Mouse (Mus musculus): ENCODE results near the gene Trio. TPM values are rescaled to one million over a fixed set of nuclear protein-coding genes. Genes with fewer than 3 reads are reported as not detected.

The Trio gene
- polyA plus RNA-seq, 1 experiment: 24.7 TPM

DNA sequence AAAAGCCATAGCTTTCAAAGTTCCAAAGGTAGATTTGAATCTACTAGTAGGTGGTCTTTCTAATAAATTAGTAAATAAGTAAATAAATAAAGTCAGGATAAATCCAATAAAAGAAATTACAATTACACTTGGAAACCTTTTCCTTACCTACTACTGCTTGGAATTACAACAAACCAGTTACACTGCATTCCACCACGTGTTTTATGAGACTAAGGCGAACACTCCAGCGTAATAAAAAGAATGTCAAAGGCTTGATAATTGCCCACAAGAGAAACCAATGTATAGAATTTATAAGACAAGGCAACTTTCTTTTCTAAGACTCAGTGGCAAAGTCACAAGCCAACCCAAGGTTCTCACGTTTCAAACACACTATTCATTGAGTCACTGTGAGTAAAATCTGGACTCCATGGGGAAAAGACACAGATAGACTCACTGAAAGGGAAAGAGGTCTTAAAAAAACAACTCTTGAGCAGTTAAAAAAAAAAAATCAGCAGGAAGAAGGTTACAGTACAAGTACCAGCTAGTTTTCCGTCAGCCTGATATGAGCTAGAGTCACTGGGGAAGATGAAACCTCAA is 21.4 kb downstream of the Trio start:
- TF ChIP-seq POLR2A (IDR thresholded peaks at IDR 0.05; ENCODE audit: borderline replicate concordance, control insufficient read depth, low read depth, low read length): no peak
- no peak for TF ChIP-seq CTCF (IDR thresholded peaks at IDR 0.05; ENCODE audit: control insufficient read depth, insufficient read depth, low read length)
- Histone ChIP-seq H3K27ac (ENCODE audit: control insufficient read depth, insufficient read depth, low read depth, low read length, poor library complexity) (no peak overlapping the region), H3K4me1 (ENCODE audit: control insufficient read depth, insufficient read depth, low read length) (no peaks in the 10 kb centered on the region), H3K4me3 (replicated peaks; ENCODE audit: control insufficient read depth, low read depth, low read length) (no peak overlapping the region)
- WGBS: 74% methylated on average over 5 of the region's 5 CpGs

GRCm38 (mm10) chr15:28002515-28002914 is 23.1 kb downstream of the Trio start:
- TF ChIP-seq CTCF (IDR thresholded peaks at IDR 0.05; ENCODE audit: control insufficient read depth, insufficient read depth, low read length) (no peak), POLR2A (IDR thresholded peaks at IDR 0.05; ENCODE audit: borderline replicate concordance, control insufficient read depth, low read depth, low read length) (no peak)
- H3K4me1 ChIP-seq (ENCODE audit: control insufficient read depth, insufficient read depth, low read length): no peaks in the 10 kb centered on the region
- H3K4me3 ChIP-seq (replicated peaks; ENCODE audit: control insufficient read depth, low read depth, low read length): no peak overlapping the region
- 80% methylated on average over 3 of the region's 3 CpGs for WGBS
- no peak overlapping the region for H3K27ac ChIP-seq (ENCODE audit: control insufficient read depth, insufficient read depth, low read depth, low read length, poor library complexity)

DNA sequence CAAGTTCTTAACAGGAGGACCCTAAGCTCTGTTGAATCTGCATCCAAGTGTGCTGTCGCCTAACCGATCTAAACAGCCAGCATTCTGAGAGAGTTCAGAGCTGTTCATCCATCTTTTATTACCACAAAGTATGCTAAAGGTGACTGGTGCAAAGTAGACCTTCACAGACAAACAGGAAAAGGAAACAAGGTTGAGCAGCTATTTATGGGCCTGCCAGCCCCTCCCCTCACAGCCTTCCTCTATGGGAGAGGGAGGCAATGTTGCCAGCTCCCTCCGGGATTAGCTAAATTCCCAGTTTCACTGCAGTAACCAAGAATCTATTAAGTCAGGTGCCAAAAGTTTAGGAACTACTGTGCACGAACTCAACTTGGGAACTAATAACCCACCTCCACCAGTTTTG is 24.3 kb downstream of the Trio start:
- Histone ChIP-seq H3K4me1 (ENCODE audit: control insufficient read depth, insufficient read depth, low read length) (no peaks in the 10 kb centered on the region), H3K4me3 (replicated peaks; ENCODE audit: control insufficient read depth, low read depth, low read length) (no peak overlapping the region), H3K27ac (ENCODE audit: control insufficient read depth, insufficient read depth, low read depth, low read length, poor library complexity) (no peak overlapping the region)
- TF ChIP-seq POLR2A (IDR thresholded peaks at IDR 0.05; ENCODE audit: borderline replicate concordance, control insufficient read depth, low read depth, low read length) (no peak), CTCF (IDR thresholded peaks at IDR 0.05; ENCODE audit: control insufficient read depth, insufficient read depth, low read length) (no peak)
- WGBS: 46% methylated on average over 4 of the region's 4 CpGs

DNA sequence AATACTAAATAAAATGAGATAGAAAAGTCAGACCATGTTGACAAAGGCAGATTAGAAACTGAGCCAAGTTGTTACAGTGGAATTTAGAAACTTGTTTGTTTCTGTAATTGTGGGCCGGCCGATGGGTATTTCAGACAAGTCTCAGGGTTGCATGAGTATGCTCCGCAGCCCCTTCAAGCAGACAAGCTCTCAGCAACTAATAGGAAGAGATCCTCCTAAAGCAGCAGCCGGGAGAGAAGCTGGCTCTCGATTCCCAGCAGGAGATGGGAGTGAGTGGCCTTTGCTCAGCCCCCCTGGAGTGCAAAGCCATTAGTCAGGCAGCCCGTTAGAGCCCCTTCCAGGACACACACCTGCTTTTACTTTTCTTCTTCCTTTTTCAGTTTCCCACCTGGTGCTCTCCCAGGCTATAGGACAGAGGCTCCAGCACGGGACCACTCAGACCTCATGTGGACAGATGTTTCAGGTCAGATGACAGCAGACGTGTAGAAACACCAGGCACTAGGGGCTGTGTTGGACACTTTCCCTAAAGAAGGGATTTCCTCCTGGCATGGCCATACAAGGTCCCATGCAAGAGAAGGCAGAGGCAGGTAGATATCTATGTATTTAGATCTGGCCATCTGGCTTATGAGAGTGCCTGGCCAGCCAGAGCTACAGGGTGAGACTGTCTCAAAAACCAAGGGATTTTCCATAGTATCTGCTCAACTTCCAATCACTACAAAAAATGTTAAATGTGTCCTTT is 26.9 kb downstream of the Trio start:
- no peak overlapping the region for H3K4me3 ChIP-seq (replicated peaks; ENCODE audit: control insufficient read depth, low read depth, low read length)
- WGBS: 79% methylated on average over 8 of the region's 8 CpGs
- H3K27ac ChIP-seq (ENCODE audit: control insufficient read depth, insufficient read depth, low read depth, low read length, poor library complexity): no peak overlapping the region
- TF ChIP-seq POLR2A (IDR thresholded peaks at IDR 0.05; ENCODE audit: borderline replicate concordance, control insufficient read depth, low read depth, low read length): no peak
- no peaks in the 10 kb centered on the region for H3K4me1 ChIP-seq (ENCODE audit: control insufficient read depth, insufficient read depth, low read length)

GRCm38 (mm10) chr15:27997917-27998316 is 27.7 kb downstream of the Trio start:
- no peaks in the 10 kb centered on the region for H3K4me1 ChIP-seq (ENCODE audit: control insufficient read depth, insufficient read depth, low read length)
- H3K27ac ChIP-seq (ENCODE audit: control insufficient read depth, insufficient read depth, low read depth, low read length, poor library complexity): no peak overlapping the region
- TF ChIP-seq CTCF (IDR thresholded peaks at IDR 0.05; ENCODE audit: control insufficient read depth, insufficient read depth, low read length): no peak
- TF ChIP-seq POLR2A (IDR thresholded peaks at IDR 0.05; ENCODE audit: borderline replicate concordance, control insufficient read depth, low read depth, low read length): no peak
- 84% methylated on average over 8 of the region's 8 CpGs for WGBS
- no peak overlapping the region for H3K4me3 ChIP-seq (replicated peaks; ENCODE audit: control insufficient read depth, low read depth, low read length)

DNA sequence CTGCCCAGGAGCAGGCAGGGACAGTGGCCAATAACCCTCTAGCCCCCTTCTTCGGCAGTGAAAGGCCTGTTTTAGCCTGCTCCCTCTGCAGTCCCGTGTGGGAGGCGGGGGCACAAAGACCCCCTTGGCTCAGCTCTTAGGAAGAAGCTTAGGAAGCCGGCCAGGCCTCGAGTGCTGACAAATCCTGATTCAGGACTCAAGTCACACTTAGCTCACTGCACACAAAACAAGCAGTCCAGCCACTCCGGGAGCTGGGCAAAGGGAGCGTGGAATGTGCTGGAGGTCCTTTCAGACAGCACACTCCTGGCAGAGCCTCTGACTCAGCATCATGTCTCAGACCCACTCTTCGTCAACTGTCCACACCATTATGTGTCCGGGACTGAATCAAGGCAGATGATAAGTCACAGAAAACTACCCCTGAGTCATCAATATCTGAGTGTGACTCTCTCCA is 28.2 kb downstream of the Trio start:
- TF ChIP-seq CTCF (IDR thresholded peaks at IDR 0.05; ENCODE audit: control insufficient read depth, insufficient read depth, low read length): no peak
- no peak for TF ChIP-seq POLR2A (IDR thresholded peaks at IDR 0.05; ENCODE audit: borderline replicate concordance, control insufficient read depth, low read depth, low read length)
- Histone ChIP-seq H3K4me3 (replicated peaks; ENCODE audit: control insufficient read depth, low read depth, low read length) (no peak overlapping the region), H3K27ac (ENCODE audit: control insufficient read depth, insufficient read depth, low read depth, low read length, poor library complexity) (no peak overlapping the region), H3K4me1 (ENCODE audit: control insufficient read depth, insufficient read depth, low read length) (no peaks in the 10 kb centered on the region)
- 78% methylated on average over 9 of the region's 9 CpGs for WGBS

- Histone ChIP-seq H3K4me1 (ENCODE audit: control insufficient read depth, insufficient read depth, low read length) (no peaks in the 10 kb centered on the region), H3K4me3 (replicated peaks; ENCODE audit: control insufficient read depth, low read depth, low read length) (no peak overlapping the region), H3K27ac (ENCODE audit: control insufficient read depth, insufficient read depth, low read depth, low read length, poor library complexity) (no peak overlapping the region)
- TF ChIP-seq CTCF (IDR thresholded peaks at IDR 0.05; ENCODE audit: control insufficient read depth, insufficient read depth, low read length) (no peak), POLR2A (IDR thresholded peaks at IDR 0.05; ENCODE audit: borderline replicate concordance, control insufficient read depth, low read depth, low read length) (no peak)
- WGBS: 86% methylated on average over 4 of the region's 4 CpGs
Measured at GRCm38 (mm10) chr15:27996750-27997149, 28.9 kb downstream of the Trio start.

DNA sequence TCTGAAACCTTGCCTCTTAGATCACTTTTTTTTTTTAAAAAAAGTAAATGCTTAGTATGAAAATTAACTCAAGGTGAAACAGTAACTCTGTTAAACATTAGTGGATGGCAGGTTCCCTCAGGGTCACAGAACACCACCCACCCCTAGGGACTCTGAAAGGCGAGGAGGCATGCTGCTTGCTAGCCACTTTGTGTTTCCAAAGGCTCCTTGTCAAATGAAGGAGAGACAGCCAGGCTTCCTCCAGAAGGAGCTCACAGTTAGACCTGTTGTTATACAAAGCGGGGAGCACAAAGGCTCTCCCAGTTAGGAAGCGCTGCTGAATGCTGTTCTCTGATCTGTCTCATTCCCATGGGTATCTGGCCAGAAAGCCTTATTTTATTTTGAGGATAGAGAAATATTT is 30.2 kb downstream of the Trio start:
- Histone ChIP-seq H3K27ac (ENCODE audit: control insufficient read depth, insufficient read depth, low read depth, low read length, poor library complexity) (no peak overlapping the region), H3K4me3 (replicated peaks; ENCODE audit: control insufficient read depth, low read depth, low read length) (no peak overlapping the region), H3K4me1 (ENCODE audit: control insufficient read depth, insufficient read depth, low read length) (no peaks in the 10 kb centered on the region)
- TF ChIP-seq POLR2A (IDR thresholded peaks at IDR 0.05; ENCODE audit: borderline replicate concordance, control insufficient read depth, low read depth, low read length): no peak
- TF ChIP-seq CTCF (IDR thresholded peaks at IDR 0.05; ENCODE audit: control insufficient read depth, insufficient read depth, low read length): no peak
- 79% methylated on average over 3 of the region's 3 CpGs for WGBS
